Mouse (Mus musculus): ENCODE results near the gene Brd1. TPM values are rescaled to one million over a fixed set of nuclear protein-coding genes. Genes with fewer than 3 reads are reported as not detected.

Gene Brd1
- polyA plus RNA-seq, 1 experiment = 10.3 TPM

GRCm38 (mm10) chr15:88686725-88687124, 47.3 kb downstream of the Brd1 start:
- no peak overlapping the region for H3K4me3 ChIP-seq (ENCODE audit: insufficient read depth, low read depth, low read length)
- no peak overlapping the region for H3K27ac ChIP-seq (replicated peaks; ENCODE audit: low read depth, low read length)

GRCm38 (mm10) chr15:88684039-88684438, 50.0 kb downstream of the Brd1 start:
- Histone ChIP-seq H3K4me3 (ENCODE audit: insufficient read depth, low read depth, low read length) (no peak overlapping the region), H3K4me1 (ENCODE audit: control insufficient read depth, insufficient read depth, insufficient read length, low read length) (no peaks in the 10 kb centered on the region), H3K27ac (replicated peaks; ENCODE audit: low read depth, low read length) (no peak overlapping the region)

More at GRCm38 (mm10) chr15:88686725-88687124, 47.3 kb downstream of the Brd1 start:
- H3K4me1 ChIP-seq (ENCODE audit: control insufficient read depth, insufficient read depth, insufficient read length, low read length) = no peaks in the 10 kb centered on the region

- Histone ChIP-seq H3K27ac (replicated peaks; ENCODE audit: low read depth, low read length) (no peak overlapping the region), H3K4me3 (ENCODE audit: insufficient read depth, low read depth, low read length) (no peak overlapping the region), H3K4me1 (ENCODE audit: control insufficient read depth, insufficient read depth, insufficient read length, low read length) (no peaks in the 10 kb centered on the region)
These were observed 53.1 kb downstream of the Brd1 start for GRCm38 (mm10) chr15:88680931-88681330.

GRCm38 (mm10) chr15:88677568-88677967, 56.5 kb downstream of the Brd1 start:
- no peak overlapping the region for H3K27ac ChIP-seq (replicated peaks; ENCODE audit: low read depth, low read length)
- H3K4me3 ChIP-seq (ENCODE audit: insufficient read depth, low read depth, low read length) = no peak overlapping the region
- no peaks in the 10 kb centered on the region for H3K4me1 ChIP-seq (ENCODE audit: control insufficient read depth, insufficient read depth, insufficient read length, low read length)

GRCm38 (mm10) chr15:88675998-88676397, 58.0 kb downstream of the Brd1 start:
- H3K27ac ChIP-seq (replicated peaks; ENCODE audit: low read depth, low read length) = no peak overlapping the region
- no peaks in the 10 kb centered on the region for H3K4me1 ChIP-seq (ENCODE audit: control insufficient read depth, insufficient read depth, insufficient read length, low read length)
- H3K4me3 ChIP-seq (ENCODE audit: insufficient read depth, low read depth, low read length) = no peak overlapping the region

- Histone ChIP-seq H3K4me1 (ENCODE audit: control insufficient read depth, insufficient read depth, insufficient read length, low read length) (no peaks in the 10 kb centered on the region), H3K27ac (replicated peaks; ENCODE audit: low read depth, low read length) (no peak overlapping the region), H3K4me3 (ENCODE audit: insufficient read depth, low read depth, low read length) (no peak overlapping the region)
These were observed 65.3 kb downstream of the Brd1 start for GRCm38 (mm10) chr15:88668693-88669092.

- no peak overlapping the region for H3K4me3 ChIP-seq (ENCODE audit: insufficient read depth, low read depth, low read length)
These were observed 66.4 kb downstream of the Brd1 start for GRCm38 (mm10) chr15:88667653-88668052.

GRCm38 (mm10) chr15:88665846-88666245, 68.2 kb downstream of the Brd1 start:
- no peaks in the 10 kb centered on the region for H3K4me1 ChIP-seq (ENCODE audit: control insufficient read depth, insufficient read depth, insufficient read length, low read length)
- no peak overlapping the region for H3K4me3 ChIP-seq (ENCODE audit: insufficient read depth, low read depth, low read length)
- H3K27ac ChIP-seq (replicated peaks; ENCODE audit: low read depth, low read length) = no peak overlapping the region

More at GRCm38 (mm10) chr15:88667653-88668052, 66.4 kb downstream of the Brd1 start:
- H3K4me1 ChIP-seq (ENCODE audit: control insufficient read depth, insufficient read depth, insufficient read length, low read length) = no peaks in the 10 kb centered on the region
- no peak overlapping the region for H3K27ac ChIP-seq (replicated peaks; ENCODE audit: low read depth, low read length)

GRCm38 (mm10) chr15:88663041-88663440, 71.0 kb downstream of the Brd1 start:
- Histone ChIP-seq H3K4me3 (ENCODE audit: insufficient read depth, low read depth, low read length) (no peak overlapping the region), H3K27ac (replicated peaks; ENCODE audit: low read depth, low read length) (no peak overlapping the region), H3K4me1 (ENCODE audit: control insufficient read depth, insufficient read depth, insufficient read length, low read length) (no peaks in the 10 kb centered on the region)

GRCm38 (mm10) chr15:88662111-88662850, 71.8 kb downstream of the Brd1 start:
- Histone ChIP-seq H3K4me3 (ENCODE audit: insufficient read depth, low read depth, low read length) (no peak overlapping the region), H3K27ac (replicated peaks; ENCODE audit: low read depth, low read length) (no peak overlapping the region), H3K4me1 (ENCODE audit: control insufficient read depth, insufficient read depth, insufficient read length, low read length) (no peaks in the 10 kb centered on the region)

- H3K27ac ChIP-seq (replicated peaks; ENCODE audit: low read depth, low read length) = no peak overlapping the region
- no peaks in the 10 kb centered on the region for H3K4me1 ChIP-seq (ENCODE audit: control insufficient read depth, insufficient read depth, insufficient read length, low read length)
- H3K4me3 ChIP-seq (ENCODE audit: insufficient read depth, low read depth, low read length) = no peak overlapping the region
These were observed 72.4 kb downstream of the Brd1 start for GRCm38 (mm10) chr15:88661654-88662053.

- Histone ChIP-seq H3K27ac (replicated peaks; ENCODE audit: low read depth, low read length) (no peak overlapping the region), H3K4me1 (ENCODE audit: control insufficient read depth, insufficient read depth, insufficient read length, low read length) (no peaks in the 10 kb centered on the region), H3K4me3 (ENCODE audit: insufficient read depth, low read depth, low read length) (no peak overlapping the region)
These were observed 82.0 kb downstream of the Brd1 start for GRCm38 (mm10) chr15:88652006-88652405.

- H3K27ac ChIP-seq (replicated peaks; ENCODE audit: low read depth, low read length) = no peak overlapping the region
- no peak overlapping the region for H3K4me3 ChIP-seq (ENCODE audit: insufficient read depth, low read depth, low read length)
- H3K4me1 ChIP-seq (ENCODE audit: control insufficient read depth, insufficient read depth, insufficient read length, low read length) = no peaks in the 10 kb centered on the region
These were observed 83.0 kb downstream of the Brd1 start for GRCm38 (mm10) chr15:88651019-88651418.

Data from brown adipose tissue, adult 24 weeks (tissue).